Mouse (Mus musculus) ovary, adult 18-20 months (tissue): ENCODE data around the gene Slc17a5.

Experiments used
- DNase-seq: peaks from one replicate; pipeline ENCODE4 v3.0.0; 2022; ENCODE audit warnings: low spot score, mixed read lengths

Gene Slc17a5

GRCm38 (mm10) chr9:78587914-78588313 is at the start of gene Slc17a5:
Gene Slc17a5, minus strand, starts transcription at chr9:78588041.
- DNase-seq, result peak; percentile 89

- no peak for DNase-seq
Observed at GRCm38 (mm10) chr9:78633976-78634375, 46.1 kb upstream of the Slc17a5 start.

- no peak for DNase-seq
Observed at GRCm38 (mm10) chr9:78631755-78632434, 44.1 kb upstream of the Slc17a5 start.

- DNase-seq, result no peak
Observed at GRCm38 (mm10) chr9:78629991-78630390, 42.1 kb upstream of the Slc17a5 start.

GRCm38 (mm10) chr9:78623301-78623747 is 35.5 kb upstream of the Slc17a5 start:
- DNase-seq, result no peak

GRCm38 (mm10) chr9:78619285-78619684 is 31.4 kb upstream of the Slc17a5 start:
- no peak for DNase-seq

GRCm38 (mm10) chr9:78615401-78616021 is 27.7 kb upstream of the Slc17a5 start, which contains the start of gene Cd109:
Gene Cd109, plus strand, starts transcription at chr9:78615546.
- DNase-seq, result no peak

- DNase-seq, result no peak
Observed at GRCm38 (mm10) chr9:78614201-78614600, 26.4 kb upstream of the Slc17a5 start.

GRCm38 (mm10) chr9:78601046-78601730 is 13.3 kb upstream of the Slc17a5 start:
- no peak for DNase-seq

GRCm38 (mm10) chr9:78599927-78600326 is 12.1 kb upstream of the Slc17a5 start:
- no peak for DNase-seq

- DNase-seq, result no peak
Observed at GRCm38 (mm10) chr9:78596834-78597233, 9.0 kb upstream of the Slc17a5 start.

GRCm38 (mm10) chr9:78595769-78596555 is 8.1 kb upstream of the Slc17a5 start:
- no peak for DNase-seq

GRCm38 (mm10) chr9:78595257-78595656 is 7.4 kb upstream of the Slc17a5 start:
- DNase-seq, result no peak

- DNase-seq, result no peak
Observed at GRCm38 (mm10) chr9:78590471-78590870, 2.6 kb upstream of the Slc17a5 start.

- DNase-seq, result no peak
Observed at GRCm38 (mm10) chr9:78588411-78589033, 681 bp upstream of the Slc17a5 start.

- DNase-seq, result peak; percentile 6
Observed at GRCm38 (mm10) chr9:78587218-78587883, 490 bp downstream of the Slc17a5 start.

GRCm38 (mm10) chr9:78579644-78580396 is 8.0 kb downstream of the Slc17a5 start:
- no peak for DNase-seq

GRCm38 (mm10) chr9:78578824-78579223 is 9.0 kb downstream of the Slc17a5 start:
- DNase-seq, result no peak

GRCm38 (mm10) chr9:78576466-78576865 is 11.4 kb downstream of the Slc17a5 start:
- DNase-seq, result no peak

GRCm38 (mm10) chr9:78569934-78570333 is 17.9 kb downstream of the Slc17a5 start:
- DNase-seq, result no peak
